Mouse (Mus musculus) NIH3T3 (cell line): ENCODE measurements at regions not wholly inside any gene's neighbourhood (a gene's known extent, or its start where the extent isn't known, plus 50 kb on each side); places are given as distances from the start of the nearest gene placed in this dataset.

ENCODE experiments used
- DNase-seq: peaks from one replicate; pipeline ENCODE4 v3.0.0-alpha.2; 2012; ENCODE audit warnings: low read depth

DNA sequence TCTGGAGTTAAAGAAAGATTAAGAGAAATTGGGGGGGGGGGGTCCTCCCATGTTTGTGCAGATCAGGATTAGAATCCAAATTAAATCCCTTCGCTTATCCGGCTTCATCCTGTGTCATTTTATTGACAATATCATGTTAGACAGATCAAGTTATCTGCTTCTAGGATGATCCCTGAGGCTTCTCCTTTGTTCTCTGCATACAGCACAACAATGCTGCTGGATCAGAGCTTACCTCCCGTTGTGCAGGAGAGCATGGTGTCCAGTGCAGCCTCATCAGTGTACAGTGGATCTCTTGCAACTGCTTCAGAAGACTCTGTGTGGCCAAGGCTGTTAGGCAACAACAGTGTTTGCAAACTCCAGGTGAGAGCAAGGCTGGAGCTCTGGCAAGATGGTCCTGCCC, 344.7 kb downstream of the Ice1 start:
- DNase-seq, result no peak

DNA sequence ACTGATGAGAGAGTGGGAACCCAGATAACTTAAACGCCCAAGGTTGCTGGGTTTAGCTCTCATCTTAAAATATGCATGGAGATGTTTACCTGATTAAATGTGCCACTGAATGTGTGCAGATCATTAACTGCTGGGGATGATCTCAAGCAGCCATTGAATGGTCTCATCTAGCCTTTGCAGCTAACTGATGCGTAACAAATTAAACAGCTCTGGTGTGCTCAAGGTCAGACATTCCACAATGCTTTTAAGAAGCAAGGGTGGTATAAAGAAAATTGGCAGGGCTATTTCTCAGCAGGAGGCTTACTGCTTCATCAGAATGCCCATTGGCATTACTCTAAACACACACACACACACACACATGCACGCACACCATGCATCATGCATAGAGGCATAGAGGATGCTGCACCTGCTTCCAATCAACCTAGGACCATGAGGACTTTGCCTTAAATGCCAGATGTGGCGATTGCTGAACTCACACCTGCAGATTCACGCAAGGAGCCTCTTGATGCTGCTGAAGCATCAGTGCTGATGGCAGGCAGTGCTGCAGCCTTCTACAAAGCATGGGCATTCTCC, 333.4 kb downstream of the Ice1 start:
- DNase-seq, result no peak

- no peak for DNase-seq
Observed at GRCm38 (mm10) chr13:70310516-70310915, 326.9 kb downstream of the Ice1 start.

GRCm38 (mm10) chr13:70311226-70312055, 326.0 kb downstream of the Ice1 start:
- DNase-seq, result no peak

- no peak for DNase-seq
Observed at GRCm38 (mm10) chr13:70313205-70313604, 324.2 kb downstream of the Ice1 start.

DNA sequence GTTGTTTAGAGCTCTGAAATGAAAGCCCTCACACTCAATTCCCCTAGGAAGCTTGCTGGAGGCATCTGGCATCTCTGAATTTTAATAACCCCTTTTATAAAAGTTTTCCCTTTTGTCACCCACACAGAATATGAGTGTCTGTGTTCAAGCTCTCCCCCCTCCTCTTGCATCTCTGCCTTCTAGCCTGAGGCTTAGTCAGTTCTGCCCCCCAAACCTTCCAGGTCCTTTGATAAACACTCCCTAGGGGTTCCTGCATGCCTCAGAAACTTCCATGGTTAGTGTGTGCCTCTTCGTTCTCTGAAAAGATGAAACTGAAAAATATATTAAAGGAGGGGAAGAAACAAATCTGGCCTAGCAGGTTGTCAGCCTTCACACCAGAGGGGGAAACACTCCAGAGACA, 313.9 kb downstream of the Ice1 start:
- DNase-seq, result no peak

DNA sequence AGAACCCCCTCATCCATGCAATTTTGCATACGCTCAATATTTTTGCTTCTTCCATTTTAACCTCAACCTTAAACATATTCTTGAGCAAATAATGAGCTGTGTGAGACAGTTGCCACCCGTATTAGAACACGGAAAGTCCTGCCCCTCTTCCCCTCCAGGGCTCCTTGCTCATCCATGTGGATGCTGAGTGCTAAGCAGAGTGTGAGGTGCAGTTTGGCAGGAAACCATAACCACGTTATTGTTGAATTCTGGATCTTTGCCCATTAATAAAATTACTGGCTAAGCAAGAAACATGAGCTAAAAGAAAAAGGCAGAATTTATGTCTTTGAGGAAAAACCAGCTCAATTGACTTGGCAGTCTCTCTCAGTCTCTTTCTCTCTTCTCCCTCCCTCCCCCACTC, 301.4 kb downstream of the Ice1 start:
- no peak for DNase-seq

- DNase-seq, result no peak
Observed at GRCm38 (mm10) chr13:70340437-70340836, 297.0 kb downstream of the Ice1 start.

DNA sequence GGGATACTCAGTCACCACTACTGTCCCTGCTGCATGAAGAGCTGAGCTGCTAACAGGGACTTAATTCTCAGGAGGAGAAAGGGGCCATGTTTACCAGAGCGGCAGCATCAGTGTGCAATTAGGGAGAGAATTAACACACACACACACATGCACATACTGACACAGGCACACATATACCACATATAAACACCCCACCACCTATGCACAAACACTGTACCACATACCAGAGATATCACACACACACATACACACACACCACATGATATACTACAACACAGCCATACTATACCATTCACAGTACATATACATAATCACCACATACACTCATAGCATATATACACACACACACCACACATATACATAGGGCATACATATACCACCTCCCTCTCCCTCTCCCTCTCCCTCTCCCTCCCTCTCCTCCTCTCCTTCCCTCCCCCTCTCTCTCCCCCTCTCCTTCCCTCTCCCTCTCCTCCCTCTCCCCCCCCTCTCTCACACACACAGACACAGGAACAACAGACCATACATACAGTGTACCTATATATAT, 294.2 kb downstream of the Ice1 start:
- DNase-seq, result no peak

GRCm38 (mm10) chr13:70343911-70344310, 293.5 kb downstream of the Ice1 start:
- DNase-seq, result no peak

- DNase-seq, result no peak
Observed at GRCm38 (mm10) chr13:70344311-70344710, 293.1 kb downstream of the Ice1 start.

GRCm38 (mm10) chr13:70348456-70348855, 289.0 kb downstream of the Ice1 start:
- no peak for DNase-seq

- no peak for DNase-seq
Observed at GRCm38 (mm10) chr13:70348965-70349364, 288.5 kb downstream of the Ice1 start.

DNA sequence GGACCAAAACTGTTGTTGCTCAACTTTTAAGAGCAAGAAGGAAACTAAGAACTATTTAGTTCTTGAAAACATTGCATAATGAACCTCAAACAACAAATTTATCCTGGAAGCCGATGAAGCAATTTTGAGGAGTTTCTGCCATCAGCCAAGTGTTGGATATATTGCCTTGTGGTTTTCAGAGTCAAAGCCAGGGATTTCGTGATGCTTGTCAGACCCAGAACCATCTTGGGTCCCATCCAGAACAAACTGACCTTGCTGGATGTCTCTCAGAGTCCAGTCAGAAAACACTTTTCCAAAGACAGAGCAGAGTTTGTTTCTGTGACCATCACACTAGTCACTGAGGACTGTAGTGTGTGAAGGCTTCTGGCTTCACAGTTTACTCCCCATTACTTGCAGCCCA, 267.8 kb downstream of the Ice1 start:
- DNase-seq, result peak; percentile 35

GRCm38 (mm10) chr13:70380772-70381171, 256.7 kb downstream of the Ice1 start:
- DNase-seq, result no peak

GRCm38 (mm10) chr13:70385292-70385691, 252.1 kb downstream of the Ice1 start:
- no peak for DNase-seq

DNA sequence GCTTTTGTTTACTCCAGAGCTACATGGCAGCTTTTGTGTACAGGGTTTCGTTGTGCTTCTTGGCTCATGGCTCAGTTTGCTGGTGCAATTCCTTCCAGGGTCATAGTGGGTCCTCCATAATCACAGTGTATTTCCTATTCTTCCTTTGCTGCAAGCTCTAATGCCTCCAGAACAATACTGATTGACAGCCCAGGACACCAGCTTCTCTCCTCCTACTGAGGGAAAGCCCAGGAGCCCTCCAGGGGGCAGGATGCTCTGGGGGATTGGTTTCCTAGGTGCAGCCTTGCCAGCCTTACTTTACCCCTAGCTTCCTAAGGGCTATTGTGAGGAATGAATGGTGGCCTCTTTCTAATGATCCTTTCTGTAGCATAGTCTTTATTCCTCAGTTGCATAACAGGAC, 224.6 kb downstream of the Ice1 start:
- DNase-seq, result no peak

- DNase-seq, result no peak
Observed at GRCm38 (mm10) chr13:70418156-70418555, 219.3 kb downstream of the Ice1 start.

DNA sequence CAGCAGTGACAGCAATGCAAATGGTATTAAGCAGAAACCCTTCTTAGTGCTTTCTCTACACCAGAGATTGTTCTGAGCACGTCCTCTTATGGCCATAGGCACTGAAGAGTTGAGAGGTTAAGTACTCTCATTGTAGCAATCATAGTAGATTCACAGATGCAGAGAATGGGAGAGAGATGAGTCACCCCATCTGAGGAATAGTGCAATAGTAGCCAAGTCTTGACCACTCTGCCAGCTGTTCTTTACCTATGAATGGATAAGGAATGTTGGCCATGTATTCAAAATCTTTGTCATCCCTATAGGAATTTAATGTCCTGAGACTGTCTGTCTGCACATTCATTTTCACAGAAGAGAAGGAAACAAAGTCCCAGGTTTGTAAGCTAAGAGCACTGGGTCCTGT, 198.0 kb downstream of the Ice1 start:
- DNase-seq, result no peak

GRCm38 (mm10) chr13:70446940-70447339, 190.5 kb downstream of the Ice1 start:
- DNase-seq, result no peak

DNA sequence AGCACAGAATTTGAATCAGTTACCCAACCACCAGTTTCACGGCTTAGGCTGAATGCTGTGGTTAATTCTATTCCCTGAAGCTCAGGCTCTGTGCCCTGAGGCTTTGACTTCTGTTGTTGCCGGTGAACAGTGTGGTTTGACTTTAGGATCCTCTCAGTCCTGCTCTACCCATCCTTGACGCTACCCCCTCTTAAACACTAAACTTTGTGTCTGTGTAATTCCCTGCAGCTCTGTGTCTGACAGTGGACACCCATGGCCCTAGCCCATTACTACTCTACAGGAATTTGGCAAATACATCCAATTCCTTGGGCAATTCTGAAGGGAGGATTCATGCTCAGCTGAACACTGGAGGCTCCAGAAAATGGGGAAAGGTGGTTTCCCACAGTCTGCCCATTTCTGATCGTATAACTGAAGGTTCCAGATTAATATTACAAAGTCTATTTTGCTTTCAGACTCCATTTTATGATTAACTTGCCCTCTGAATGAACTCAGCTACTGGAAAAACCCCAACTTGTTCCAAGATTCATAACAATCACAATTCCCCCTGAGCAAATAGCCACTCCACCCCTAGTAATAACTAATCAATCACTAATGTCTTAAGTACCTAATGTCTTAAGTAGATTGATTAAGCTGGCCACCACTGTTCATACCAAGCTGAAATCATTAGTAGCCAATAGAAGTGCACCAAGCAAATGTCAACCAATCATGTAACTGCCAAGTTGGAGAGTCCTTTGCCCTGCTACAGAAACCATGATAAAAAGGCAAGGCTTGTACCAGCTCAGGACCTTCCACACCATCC, 182.6 kb downstream of the Ice1 start:
- DNase-seq, result no peak

- DNase-seq, result no peak
Observed at GRCm38 (mm10) chr13:70458406-70458805, 179.0 kb downstream of the Ice1 start.

DNA sequence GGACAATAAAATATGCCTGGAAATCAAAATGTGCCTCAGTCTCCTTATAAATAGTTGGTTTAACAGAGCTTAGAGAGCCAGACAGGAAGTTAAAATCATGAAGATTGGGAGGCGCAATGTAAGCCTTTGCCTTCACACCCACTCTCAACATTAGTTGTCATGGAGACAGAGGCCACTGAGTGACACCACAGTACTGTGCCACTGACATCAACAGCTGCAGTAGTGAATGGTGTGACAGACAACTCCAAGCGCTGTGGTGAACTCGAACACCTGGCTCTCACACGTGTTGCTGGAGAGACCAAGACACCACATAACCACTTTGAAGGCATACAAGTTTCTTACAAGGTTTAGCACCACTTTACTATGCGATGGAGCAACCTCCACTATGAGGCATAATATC, 172.4 kb downstream of the Ice1 start:
- DNase-seq, result no peak
